Mouse (Mus musculus) MEL (cell line): Measurements from ENCODE around the gene Hs1bp3.

Source experiments
- CTCF ChIP-seq, 3 experiments: IDR thresholded peaks in 2 of 3; conservative IDR thresholded peaks in 1 of 3; 2 replicates each; pipeline ENCODE4 v1.5.1; 2011 to 2012; ENCODE audit warnings: low read length in 3 of 3, low read depth in 2 of 3, mild to moderate bottlenecking in 2 of 3, improper control_type of control experiment in 1 of 3, inconsistent platforms in 1 of 3, mixed read lengths in 1 of 3, moderate library complexity in 1 of 3; ENCODE audit not compliant: control insufficient read depth in 1 of 3, insufficient read depth in 1 of 3, poor library complexity in 1 of 3, severe bottlenecking in 1 of 3
- POLR2A ChIP-seq, 2 experiments: IDR thresholded peaks; 2 replicates each; pipeline ENCODE4 v1.6.1; 2011 to 2012; ENCODE audit warnings: low read length in 2 of 2, mild to moderate bottlenecking in 2 of 2, control low read depth in 1 of 2, improper control_type of control experiment in 1 of 2, low read depth in 1 of 2, moderate library complexity in 1 of 2; ENCODE audit not compliant: control insufficient read depth in 1 of 2, insufficient read depth in 1 of 2, poor library complexity in 1 of 2
- SMC3 ChIP-seq: IDR thresholded peaks from 2 replicates; pipeline ENCODE4 v1.6.1; 2011; ENCODE audit warnings: low read depth, low read length, improper control_type of control experiment
- USF2 ChIP-seq, 2 experiments: IDR thresholded peaks; 2 replicates each; pipeline ENCODE4 v1.6.1; 2011 to 2012; ENCODE audit warnings: improper control_type of control experiment in 2 of 2, low read length in 2 of 2, borderline replicate concordance in 1 of 2, inconsistent platforms in 1 of 2, low read depth in 1 of 2, mild to moderate bottlenecking in 1 of 2; ENCODE audit not compliant: insufficient read depth in 1 of 2

GRCm38 (mm10) chr12:8353071-8353470 is 39.8 kb downstream of the Hs1bp3 start:
- TF ChIP-seq SMC3 (no peak), POLR2A (IDR thresholded peaks at IDR 0.05; ENCODE audit: control insufficient read depth in 1 of 2, insufficient read depth in 1 of 2, low read depth in 1 of 2, low read length in 2 of 2, poor library complexity in 1 of 2) (no peak), USF2 (IDR thresholded peaks at IDR 0.05; ENCODE audit: borderline replicate concordance in 1 of 2, insufficient read depth in 1 of 2, low read depth in 1 of 2, low read length in 2 of 2) (no peak), CTCF (IDR thresholded peaks at IDR 0.05 in 2 of 3, conservative IDR thresholded peaks at IDR 0.05 in 1 of 3; ENCODE audit: control insufficient read depth in 1 of 3, insufficient read depth in 1 of 3, low read depth in 2 of 3, low read length in 3 of 3, poor library complexity in 1 of 3, severe bottlenecking in 1 of 3) (no peak)
